Mouse (Mus musculus): ENCODE measurements around the gene Angel2. TPM values are rescaled to one million over a fixed set of nuclear protein-coding genes. Genes with fewer than 3 reads are reported as not detected.

Gene Angel2
- polyA plus RNA-seq, 1 experiment from 2014 or later = 43.8 TPM

GRCm38 (mm10) chr1:190989437-190990082, 64.6 kb downstream of the Angel2 start:
- H3K4me1 ChIP-seq (replicated peaks; ENCODE audit: insufficient read depth, low read length) = no peaks in the 10 kb centered on the region
- H3K4me3 ChIP-seq (replicated peaks; ENCODE audit: low read depth, low read length) = no peak overlapping the region
- 83% methylated on average over 9 of the region's 9 CpGs for WGBS
- no peak overlapping the region for H3K9ac ChIP-seq (ENCODE audit: low read depth, low read length)
- no peaks in the 10 kb centered on the region for H3K27me3 ChIP-seq (ENCODE audit: insufficient read depth, low read length)
- no peaks in the 10 kb centered on the region for H3K9me3 ChIP-seq (replicated peaks; ENCODE audit: low read length)
- H3K36me3 ChIP-seq (ENCODE audit: insufficient read depth, low read length) = no peaks in the 10 kb centered on the region
- no peak overlapping the region for H3K4me2 ChIP-seq (ENCODE audit: low read length)
- no peak for DNase-seq (ENCODE audit: low spot score)
- TF ChIP-seq CTCF (IDR thresholded peaks at IDR 0.05; ENCODE audit: low read depth) = peak; percentile 46
- H3K27ac ChIP-seq = no peak overlapping the region
- no peak for ATAC-seq (replicated peaks; ENCODE audit: low FRiP score, low read depth)

- peak; percentile 72 for DNase-seq (ENCODE audit: low spot score)
- TF ChIP-seq CTCF (IDR thresholded peaks at IDR 0.05; ENCODE audit: low read depth) = no peak
- H3K36me3 ChIP-seq (ENCODE audit: insufficient read depth, low read length) = no peaks in the 10 kb centered on the region
These were observed 70.6 kb downstream of the Angel2 start for GRCm38 (mm10) chr1:190995548-190995947.

DNA sequence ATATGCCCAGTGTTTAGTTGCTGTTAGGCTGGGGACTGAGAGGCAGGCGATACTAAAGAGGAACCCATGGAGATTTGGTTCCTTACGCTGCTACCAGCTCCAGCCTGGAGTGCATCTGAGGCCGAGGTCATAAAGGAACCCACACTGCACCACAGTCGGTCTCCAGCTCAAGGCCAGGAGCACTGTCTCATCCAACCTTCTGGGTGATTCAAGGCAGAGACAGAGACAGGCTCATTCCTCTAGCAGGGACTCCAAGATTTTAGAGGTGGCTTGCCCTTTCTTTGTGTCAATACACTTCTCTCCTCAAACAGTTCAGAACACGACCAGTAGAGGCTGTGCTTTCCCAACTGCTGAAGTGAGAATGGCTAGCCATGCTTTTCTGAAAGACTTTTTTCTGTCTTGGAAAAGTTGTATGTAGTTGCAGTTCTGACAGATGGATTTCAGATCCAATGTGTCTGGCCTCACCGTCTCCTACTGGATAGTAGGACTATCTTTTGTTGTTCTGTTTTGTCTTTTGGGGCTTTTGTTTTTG, 71.5 kb downstream of the Angel2 start:
- Histone ChIP-seq H3K4me2 (ENCODE audit: low read length) (no peak overlapping the region), H3K4me3 (replicated peaks; ENCODE audit: low read depth, low read length) (no peak overlapping the region), H3K9ac (ENCODE audit: low read depth, low read length) (no peak overlapping the region), H3K9me3 (replicated peaks; ENCODE audit: low read length) (no peaks in the 10 kb centered on the region), H3K27ac (no peak overlapping the region), H3K4me1 (replicated peaks; ENCODE audit: insufficient read depth, low read length) (no peaks in the 10 kb centered on the region), H3K36me3 (ENCODE audit: insufficient read depth, low read length) (no peaks in the 10 kb centered on the region), H3K27me3 (ENCODE audit: insufficient read depth, low read length) (no peaks in the 10 kb centered on the region)
- TF ChIP-seq CTCF (IDR thresholded peaks at IDR 0.05; ENCODE audit: low read depth) = peak; percentile 62
- DNase-seq (ENCODE audit: low spot score) (peak; percentile 21), ATAC-seq (replicated peaks; ENCODE audit: low FRiP score, low read depth) (no peak)
- WGBS = 69% methylated on average over 6 of the region's 6 CpGs

More at GRCm38 (mm10) chr1:190995548-190995947, 70.6 kb downstream of the Angel2 start:
- Histone ChIP-seq H3K9me3 (replicated peaks; ENCODE audit: low read length) (no peaks in the 10 kb centered on the region), H3K27ac (no peak overlapping the region; the same call in 1 of the 2 replicates), H3K4me1 (replicated peaks; ENCODE audit: insufficient read depth, low read length) (no peaks in the 10 kb centered on the region), H3K9ac (ENCODE audit: low read depth, low read length) (no peak overlapping the region), H3K4me3 (replicated peaks; ENCODE audit: low read depth, low read length) (no peak overlapping the region), H3K27me3 (ENCODE audit: insufficient read depth, low read length) (no peaks in the 10 kb centered on the region), H3K4me2 (ENCODE audit: low read length) (no peak overlapping the region)
- peak; percentile 93 for ATAC-seq (replicated peaks; ENCODE audit: low FRiP score, low read depth)
- WGBS = 27% methylated on average over 7 of the region's 7 CpGs

Other genes starting within 250 kb of the Angel2 start
- 9.4 and 10.2 TPM in 2 replicates for gene Rps6kc1, start 13.3 kb upstream of the Angel2 start, polyA plus RNA-seq (2015; fragmentation: Nextera tagmentation; extraction: Ambion mirVana)
- 14.0 and 15.7 TPM in 2 replicates for gene Vash2, start 54.2 kb downstream of the Angel2 start, polyA plus RNA-seq (2015; fragmentation: Nextera tagmentation; extraction: Ambion mirVana)
- 7.5 and 7.9 TPM in 2 replicates for gene Flvcr1, start 101.0 kb downstream of the Angel2 start, polyA plus RNA-seq (2015; fragmentation: Nextera tagmentation; extraction: Ambion mirVana)
- not detected in 2 replicates for gene Spata45, start 111.5 kb downstream of the Angel2 start, polyA plus RNA-seq (2015; fragmentation: Nextera tagmentation; extraction: Ambion mirVana)
- gene Tatdn3, start 137.8 kb downstream of the Angel2 start, polyA plus RNA-seq (2015; fragmentation: Nextera tagmentation; extraction: Ambion mirVana) = 15.6 and 16.1 TPM in 2 replicates
- 8.6 and 12.1 TPM in 2 replicates for gene Nsl1, start 137.9 kb downstream of the Angel2 start, polyA plus RNA-seq (2015; fragmentation: Nextera tagmentation; extraction: Ambion mirVana)
- 10.5 and 12.5 TPM in 2 replicates for gene Batf3, start 172.7 kb downstream of the Angel2 start, polyA plus RNA-seq (2015; fragmentation: Nextera tagmentation; extraction: Ambion mirVana)
- gene Fam71a, start 239.7 kb downstream of the Angel2 start, polyA plus RNA-seq (2015; fragmentation: Nextera tagmentation; extraction: Ambion mirVana) = not detected in 2 replicates